Mouse (Mus musculus) lung, embryonic 16.5 days (tissue): ENCODE measurements around the gene Cwh43. TPM values are rescaled to one million over a fixed set of nuclear protein-coding genes. Genes with fewer than 3 reads are reported as not detected.

Experiments
- ATAC-seq: fragments of 200-750 bp; cut with Nextera tagmentation; 2 replicates; pipeline ENCODE4 v1.8.0; 2017; ENCODE audit warnings: low read depth, mild to moderate bottlenecking, moderate library complexity
- H3K27ac ChIP-seq: fragments of 300-500 bp; sonication (generic); 2 replicates; pipeline ENCODE4 v1.5.1; 2014; ENCODE audit warnings: mild to moderate bottlenecking, control low read depth, low read length
- H3K27me3 ChIP-seq: fragments of 300-500 bp; sonication (generic); 2 replicates; pipeline ENCODE4 v1.6.1; 2014; ENCODE audit warnings: low read depth, low read length, mixed read lengths; ENCODE audit not compliant: control insufficient read depth, insufficient read depth
- H3K36me3 ChIP-seq: fragments of 300-500 bp; sonication (generic); 2 replicates; pipeline ENCODE4 v1.6.1; 2014; ENCODE audit warnings: low read length; ENCODE audit not compliant: control insufficient read depth, insufficient read depth
- H3K4me1 ChIP-seq: fragments of 300-500 bp; sonication (generic); replicated peaks from 2 replicates; pipeline ENCODE4 v1.6.1; 2014; ENCODE audit warnings: low read length, mixed read lengths; ENCODE audit not compliant: control insufficient read depth, insufficient read depth
- H3K4me2 ChIP-seq: fragments of 300-500 bp; sonication (generic); 2 replicates; pipeline ENCODE4 v1.6.1; 2014; ENCODE audit warnings: low read depth, low read length, control low read depth
- H3K4me3 ChIP-seq: fragments of 300-500 bp; sonication (generic); 2 replicates; pipeline ENCODE4 v1.5.1; 2014; ENCODE audit warnings: mild to moderate bottlenecking, low read length, control low read depth
- H3K9ac ChIP-seq: fragments of 300-500 bp; sonication (generic); 2 replicates; pipeline ENCODE4 v1.6.1; 2014; ENCODE audit warnings: low read length, control low read depth
- H3K9me3 ChIP-seq: fragments of 300-500 bp; sonication (generic); 2 replicates; pipeline ENCODE4 v1.6.1; 2016; ENCODE audit warnings: low read length; ENCODE audit not compliant: control insufficient read depth
- WGBS: fragments of 180-500 bp; shearing (Covaris S2); extraction: QIAGEN DNeasy Blood & Tissue Kit; methylation state at CpG from one replicate; pipeline ENCODE4 v1.1.7; 2014; 5-methylcytosine and 5-hydroxymethylcytosine counted together
- polyA plus RNA-seq: library from polyadenylated mRNA; unstranded; fragments of >200 nt; fragmentation: Nextera tagmentation; extraction: Ambion mirVana; gene quantifications from 2 replicates; pipeline ENCODE4 v1.2.1, GENCODE M21; 2015

Cwh43 gene
- polyA plus RNA-seq, 1 experiment from 2014 or later: 0.06 TPM

DNA sequence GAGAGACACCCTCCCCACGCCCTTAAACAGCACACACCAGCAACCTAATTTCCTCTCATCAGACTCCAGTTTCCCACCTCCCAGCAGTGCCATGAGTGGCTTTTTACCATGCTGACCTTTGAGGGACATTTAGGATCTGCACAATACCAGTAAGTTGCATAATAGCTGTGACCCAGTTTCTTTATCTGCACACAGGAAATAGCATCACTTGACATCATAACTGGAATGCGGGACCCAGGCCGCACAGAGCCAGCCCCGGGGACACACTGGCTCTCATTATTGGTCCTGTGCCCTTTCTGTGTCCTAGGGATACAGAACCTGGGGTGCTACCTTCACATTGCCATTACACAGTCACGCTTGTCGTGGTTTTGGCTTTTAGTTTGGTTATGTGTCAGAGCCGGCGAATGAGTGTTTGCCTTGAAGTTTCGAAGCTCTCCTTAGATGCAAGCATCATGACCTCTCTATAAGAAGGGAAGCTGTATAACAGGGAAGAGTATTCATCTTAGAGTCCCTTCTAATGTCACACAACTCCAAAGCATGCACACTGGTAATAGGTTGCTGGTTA is 23.8 kb upstream of the Cwh43 start:
- ATAC-seq: no peak
- WGBS: 62% methylated on average over 9 of the region's 9 CpGs
- Histone ChIP-seq H3K9me3 (no peaks in the 10 kb centered on the region), H3K4me1 (no peaks in the 10 kb centered on the region), H3K36me3 (no peaks in the 10 kb centered on the region), H3K27me3 (no peaks in the 10 kb centered on the region), H3K9ac (no peak overlapping the region), H3K27ac (no peak overlapping the region), H3K4me2 (no peak overlapping the region), H3K4me3 (no peak overlapping the region)

DNA sequence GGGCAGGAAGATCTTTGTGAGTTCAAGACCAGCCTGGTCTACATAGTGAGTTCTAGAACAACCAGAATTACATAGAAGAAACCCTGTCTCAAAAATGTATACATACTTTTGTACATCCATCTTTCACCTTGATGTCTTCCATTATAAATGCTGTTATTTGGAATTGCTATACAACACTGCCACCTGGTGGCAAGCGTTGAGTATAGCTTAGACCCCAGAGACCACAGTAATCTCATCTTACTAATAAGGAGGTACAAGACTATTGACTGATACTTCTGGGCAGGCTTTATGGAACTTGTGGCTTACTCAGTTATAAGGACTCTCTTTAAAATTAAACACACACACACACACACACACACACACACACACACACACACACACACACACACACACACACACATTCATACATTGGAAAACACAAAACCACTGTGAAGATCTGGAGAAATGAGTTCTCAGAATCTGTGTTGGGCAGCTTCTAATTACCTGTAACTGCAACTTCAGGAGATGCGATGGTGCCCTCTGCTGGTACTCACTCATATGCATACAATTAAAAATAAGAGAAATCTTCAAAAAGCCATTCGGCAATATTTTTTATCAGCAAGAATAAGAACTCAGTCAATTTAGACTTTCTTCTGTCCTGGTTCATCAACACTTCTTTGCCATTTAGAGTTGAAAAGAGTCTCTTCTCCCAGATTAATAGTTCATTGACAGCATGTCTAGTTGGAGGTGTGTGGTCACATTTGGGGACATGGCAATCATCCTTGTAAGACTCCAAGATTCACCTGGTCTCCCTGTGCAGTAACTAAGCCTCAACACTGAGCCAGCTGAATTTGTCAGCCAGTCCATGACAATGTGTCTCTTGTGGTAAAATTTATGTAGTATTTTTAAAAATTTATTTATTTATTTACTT is 22.9 kb upstream of the Cwh43 start:
- Histone ChIP-seq H3K27ac (no peak overlapping the region), H3K4me1 (no peaks in the 10 kb centered on the region), H3K9ac (no peak overlapping the region), H3K9me3 (no peaks in the 10 kb centered on the region), H3K36me3 (no peaks in the 10 kb centered on the region), H3K4me3 (no peak overlapping the region), H3K27me3 (no peaks in the 10 kb centered on the region), H3K4me2 (no peak overlapping the region)
- 25% methylated on average over 3 of the region's 3 CpGs for WGBS
- ATAC-seq: no peak

DNA sequence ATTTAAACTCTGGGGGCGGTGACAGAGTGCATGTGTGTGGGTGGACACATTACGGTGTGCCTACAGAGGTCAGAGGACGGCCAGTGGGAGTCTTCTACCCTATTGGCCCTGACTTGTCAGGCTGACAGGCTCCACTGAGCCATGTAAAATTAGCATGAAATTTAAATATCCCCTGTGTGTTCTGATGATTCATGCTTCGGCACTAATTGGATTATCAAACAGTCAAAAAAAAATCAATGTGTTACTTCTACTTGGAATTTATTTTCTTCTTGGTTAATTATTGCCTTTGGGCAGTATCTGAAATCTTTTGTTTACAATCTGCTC is 22.3 kb upstream of the Cwh43 start:
- H3K9ac ChIP-seq: no peak overlapping the region
- H3K27me3 ChIP-seq: no peaks in the 10 kb centered on the region
- no peaks in the 10 kb centered on the region for H3K4me1 ChIP-seq
- ATAC-seq: no peak
- no peaks in the 10 kb centered on the region for H3K9me3 ChIP-seq
- no peak overlapping the region for H3K4me3 ChIP-seq
- 64% methylated on average over 4 of the region's 4 CpGs for WGBS
- no peak overlapping the region for H3K4me2 ChIP-seq
- no peak overlapping the region for H3K27ac ChIP-seq
- H3K36me3 ChIP-seq: no peaks in the 10 kb centered on the region

DNA sequence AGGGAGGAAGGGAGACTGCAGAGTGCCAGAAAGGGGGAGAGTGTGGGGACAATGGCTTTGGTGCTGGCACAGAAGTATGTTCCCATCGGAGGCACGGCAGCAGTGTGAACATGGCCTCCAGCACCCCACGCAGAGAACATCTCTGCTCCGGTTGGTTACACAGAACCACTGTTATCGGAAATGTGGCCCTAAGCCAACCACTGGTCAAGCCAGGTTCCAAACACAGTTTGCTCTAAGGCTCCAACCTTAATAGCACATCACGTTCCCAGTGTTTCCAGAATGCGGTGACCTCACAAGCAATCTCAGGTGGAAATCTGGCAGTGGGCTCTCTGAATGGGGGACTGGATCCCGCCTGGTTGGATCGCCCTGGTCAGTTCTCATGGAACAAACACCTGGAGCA is 12.8 kb upstream of the Cwh43 start:
- no peaks in the 10 kb centered on the region for H3K9me3 ChIP-seq
- H3K4me2 ChIP-seq: no peak overlapping the region
- no peak overlapping the region for H3K9ac ChIP-seq
- no peaks in the 10 kb centered on the region for H3K4me1 ChIP-seq
- ATAC-seq: no peak
- H3K27ac ChIP-seq: no peak overlapping the region
- WGBS: 71% methylated on average over 9 of the region's 9 CpGs
- no peaks in the 10 kb centered on the region for H3K36me3 ChIP-seq
- no peak overlapping the region for H3K4me3 ChIP-seq
- H3K27me3 ChIP-seq: no peaks in the 10 kb centered on the region

DNA sequence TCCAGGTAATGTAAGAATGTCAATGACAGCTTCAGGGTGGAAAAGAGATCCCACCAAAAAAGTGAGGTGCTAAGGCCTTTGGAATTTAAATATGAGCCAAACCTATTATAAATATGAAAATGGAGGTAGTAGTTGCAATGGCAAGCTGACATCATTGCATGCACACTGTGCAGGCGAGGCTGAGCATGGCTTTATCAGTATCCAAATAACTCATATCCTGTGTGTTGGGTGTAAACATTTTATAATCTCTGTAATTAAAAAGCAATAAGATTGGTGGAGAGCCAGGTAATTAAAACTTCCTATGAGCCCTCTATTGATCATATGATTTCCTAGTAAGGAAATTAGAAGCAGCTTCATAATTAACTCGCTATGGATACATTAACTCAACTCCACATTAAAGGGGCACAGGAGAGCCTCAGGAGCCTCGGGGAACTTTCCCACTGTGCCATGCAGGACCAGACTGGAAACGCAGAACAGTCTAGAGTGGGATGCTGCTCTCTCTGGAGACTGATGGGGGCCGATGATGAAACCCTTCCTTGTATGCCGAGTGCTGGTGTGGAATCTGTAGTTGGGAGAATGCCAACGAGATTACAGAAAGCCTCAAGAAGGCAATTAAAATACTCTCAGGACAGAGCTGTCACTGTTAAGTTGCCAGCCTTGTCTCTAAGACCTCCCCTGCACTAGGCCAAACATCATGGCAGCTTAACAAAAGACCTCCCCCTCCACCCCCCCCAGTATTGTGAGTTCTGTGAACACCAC is 5.9 kb upstream of the Cwh43 start:
- no peak overlapping the region for H3K27ac ChIP-seq
- peaks cover 3% of the 10 kb centered on the region; the same call in 1 of the 2 replicates for H3K27me3 ChIP-seq
- H3K4me1 ChIP-seq: 0 out of 2 replicates have a peak, but pooled peaks cover 4% of the 10 kb centered on the region
- H3K4me2 ChIP-seq: no peak overlapping the region
- no peaks in the 10 kb centered on the region for H3K36me3 ChIP-seq
- H3K4me3 ChIP-seq: no peak overlapping the region
- 26% methylated on average over 7 of the region's 7 CpGs for WGBS
- peak; percentile 51; the same call in 1 of the 2 replicates for ATAC-seq
- no peak overlapping the region for H3K9ac ChIP-seq
- H3K9me3 ChIP-seq: no peaks in the 10 kb centered on the region

DNA sequence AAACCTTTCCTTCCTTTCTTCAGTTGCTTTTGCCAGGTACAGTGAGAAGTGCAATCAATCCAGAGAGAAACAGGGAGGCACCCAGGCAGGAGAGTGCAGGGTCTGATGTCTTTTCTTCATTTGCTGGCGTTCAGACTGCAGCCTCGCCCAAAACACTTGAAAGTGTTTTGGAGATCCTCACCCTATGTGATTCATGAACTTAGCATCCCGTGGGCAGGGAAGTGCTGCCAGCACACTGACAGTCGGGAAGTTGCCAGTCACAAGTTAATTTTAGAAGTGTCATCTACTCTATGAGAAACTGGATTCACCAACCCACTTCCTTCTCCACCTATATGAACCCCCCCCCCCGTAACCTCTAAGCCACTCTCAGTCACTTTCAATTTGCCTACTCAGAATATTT is 4.5 kb upstream of the Cwh43 start:
- H3K27ac ChIP-seq: no peak overlapping the region
- no peaks in the 10 kb centered on the region for H3K9me3 ChIP-seq
- H3K36me3 ChIP-seq: no peaks in the 10 kb centered on the region
- no peak overlapping the region for H3K9ac ChIP-seq
- H3K4me1 ChIP-seq: peaks cover 9% of the 10 kb centered on the region; the same call in 1 of the 2 replicates
- peaks cover 12% of the 10 kb centered on the region for H3K27me3 ChIP-seq
- WGBS: 69% methylated on average over 5 of the region's 5 CpGs
- no peak overlapping the region for H3K4me3 ChIP-seq
- no peak for ATAC-seq
- no peak overlapping the region for H3K4me2 ChIP-seq

DNA sequence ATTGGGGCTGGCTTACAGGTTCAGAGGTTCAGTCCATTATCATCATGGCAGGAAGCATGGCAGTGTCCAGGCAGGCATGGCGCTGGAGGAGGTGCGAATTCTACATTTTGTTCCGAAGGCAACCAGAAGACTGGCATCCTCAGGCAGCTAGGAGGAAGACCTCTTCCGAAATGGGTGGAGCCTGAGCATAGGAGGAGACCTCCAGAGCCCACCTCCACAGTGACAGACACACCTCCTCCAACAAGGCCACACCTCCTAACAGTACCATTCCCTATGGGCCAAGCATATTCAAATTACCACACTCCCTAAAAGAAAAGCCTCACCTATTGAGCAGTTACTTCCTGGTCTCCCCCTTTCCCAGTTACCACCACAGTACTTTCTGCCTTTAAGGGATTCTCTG is 3.0 kb upstream of the Cwh43 start:
- 94% methylated on average over 4 of the region's 4 CpGs for WGBS

DNA sequence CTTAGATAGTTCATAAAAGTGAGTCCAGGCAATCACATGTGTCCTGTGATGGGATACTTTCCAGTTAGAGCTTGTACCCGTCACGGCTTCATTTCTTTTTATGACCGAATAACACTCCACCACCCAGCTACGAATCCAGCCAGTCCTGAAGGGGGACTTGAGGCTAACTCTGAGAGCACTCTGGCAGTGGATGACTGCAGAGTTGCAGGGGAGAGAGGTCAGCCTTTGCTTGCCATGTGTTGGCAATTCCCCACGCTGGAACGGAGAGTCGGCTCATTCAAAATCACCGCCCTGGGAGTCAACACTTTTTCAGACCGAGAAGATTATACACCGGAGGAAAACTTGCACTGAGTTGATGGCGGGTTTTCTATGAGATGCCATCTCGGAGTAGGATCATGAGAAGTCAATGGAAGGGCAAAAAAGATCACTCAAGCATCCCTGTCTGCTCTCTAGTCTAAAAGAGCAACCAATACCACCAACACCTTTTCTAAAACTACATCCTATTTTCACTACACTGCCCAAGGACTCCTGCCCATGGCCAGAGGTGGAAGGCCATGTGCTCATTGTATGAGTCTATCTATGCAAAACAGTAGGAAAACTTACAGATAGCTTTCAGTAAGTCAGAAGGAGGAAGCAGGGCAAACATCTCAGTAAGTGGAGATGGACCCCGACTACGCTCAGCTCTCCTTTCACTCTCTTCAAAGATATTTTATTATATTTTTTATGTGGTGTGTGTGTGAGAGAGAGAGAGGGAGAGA is 2.4 kb upstream of the Cwh43 start:
- Histone ChIP-seq H3K27ac (no peak overlapping the region), H3K9ac (no peak overlapping the region), H3K27me3 (peaks cover 26% of the 10 kb centered on the region), H3K9me3 (no peaks in the 10 kb centered on the region), H3K4me2 (no peak overlapping the region), H3K4me3 (no peak overlapping the region), H3K36me3 (no peaks in the 10 kb centered on the region), H3K4me1 (peaks cover 9% of the 10 kb centered on the region; the same call in 1 of the 2 replicates)
- no peak for ATAC-seq
- WGBS: 82% methylated on average over 14 of the region's 14 CpGs

More for the DNA sequence above, 3.0 kb upstream of the Cwh43 start:
- Histone ChIP-seq H3K27ac (no peak overlapping the region), H3K4me3 (no peak overlapping the region), H3K9me3 (no peaks in the 10 kb centered on the region), H3K4me1 (peaks cover 9% of the 10 kb centered on the region; the same call in 1 of the 2 replicates), H3K9ac (no peak overlapping the region), H3K4me2 (no peak overlapping the region), H3K27me3 (peaks cover 26% of the 10 kb centered on the region), H3K36me3 (no peaks in the 10 kb centered on the region)
- no peak for ATAC-seq
